Mouse (Mus musculus) thymus, adult 2 months (tissue): ENCODE data around the gene Vav3.

ENCODE experiments used
- CTCF ChIP-seq: fragments of 200-500 bp; IDR thresholded peaks from 2 replicates; pipeline ENCODE4 v1.5.1; 2012; ENCODE audit warnings: mild to moderate bottlenecking, control low read depth, low read length, moderate library complexity, borderline replicate concordance; ENCODE audit not compliant: control insufficient read depth, poor library complexity, insufficient read depth; ENCODE audit errors: extremely low read depth
- POLR2A ChIP-seq: fragments of 200-500 bp; IDR thresholded peaks from 2 replicates; pipeline ENCODE4 v1.6.1; 2012; ENCODE audit warnings: mild to moderate bottlenecking, low read length, control low read depth, moderate library complexity; ENCODE audit not compliant: control insufficient read depth, poor library complexity, insufficient read depth; ENCODE audit errors: extremely low read depth

- TF ChIP-seq CTCF (no peak), POLR2A (no peak)
These were observed 30.9 kb upstream of the Vav3 start for GRCm38 (mm10) chr3:109309317-109310265.
